In the genomic region with DNA sequence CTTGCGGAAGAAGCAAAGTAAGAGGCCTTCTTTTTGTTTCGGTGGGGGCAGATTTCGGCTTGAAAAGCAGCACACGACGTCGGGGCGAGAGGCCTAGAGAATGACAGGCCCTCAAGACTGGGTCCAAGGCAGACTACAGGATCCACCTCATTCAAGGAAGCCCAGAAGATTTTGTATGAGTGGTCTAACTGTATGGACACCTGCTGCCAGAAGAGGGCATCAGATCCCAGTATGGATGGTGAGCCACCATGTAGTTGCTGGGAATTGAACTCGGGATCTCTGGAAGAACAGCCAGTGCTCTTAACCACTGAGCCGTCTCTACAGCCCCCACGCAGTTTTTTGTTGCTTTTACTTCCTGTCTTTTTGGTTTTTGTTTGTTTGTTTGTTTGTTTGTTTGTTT, we compare ENCODE assay signal across 33 mouse cellular contexts. TPM values are rescaled to one million over a fixed set of nuclear protein-coding genes. Genes with fewer than 3 reads are reported as not detected.
DNase-seq lines count a peak whose midpoint lies in the region; ATAC-seq and TF ChIP-seq lines count a peak whose summit lies in the region.
"Had no signal": no experiment of that assay in that cellular context is flagged by ENCODE, and none has a peak within 500 bp of the region (broad histone marks: within the 10 kb centered on the region; RNA-seq: fewer than 3 reads in every experiment).

No protein-coding gene starts in this region.

- DNase-seq in ES-CJ7 (ENCODE audit: low read depth, low spot score) (peak; percentile 37), ZHBTc4 (ENCODE audit: low read depth, low spot score) (peak; percentile 46)
- DNase-seq in midbrain, embryonic 11.5 days (ENCODE audit: low spot score, missing footprints) = no peak
- no peak for DNase-seq in heart, adult 8-10 months (ENCODE audit: low spot score)
- DNase-seq: adrenal gland, adult 8-10 months; adrenal gland, postnatal 25 days; B cell, adult 2 months; cerebellum, adult 11-12 months; cerebellum, adult 8-10 months; cerebellum, postnatal 10 days; cerebellum, postnatal 36 days; embryo, embryonic 11 days; gastrocnemius, postnatal 10 days; gastrocnemius, postnatal 36 days; heart, adult 2 months; heart, postnatal 36 days had no signal

- no peaks in the 10 kb centered on the region for H3K9me3 ChIP-seq in intestine, postnatal 0 days (ENCODE audit: control insufficient read depth)
- no peaks in the 10 kb centered on the region for H3K9me3 ChIP-seq in intestine, embryonic 15.5 days
- H3K9me3 ChIP-seq in midbrain, embryonic 11.5 days (ENCODE audit: control insufficient read depth, low read length) = no peaks in the 10 kb centered on the region
- H3K9me3 ChIP-seq: embryonic facial prominence, embryonic 10.5 days; embryonic facial prominence, embryonic 13.5 days; forebrain, embryonic 12.5 days; G1E; hindbrain, embryonic 10.5 days; hindbrain, embryonic 13.5 days had no signal

- ATAC-seq in intestine, postnatal 0 days = no peak
- ATAC-seq in intestine, embryonic 15.5 days = no peak
- no peak for ATAC-seq in megakaryocyte-erythroid progenitor cell, adult 5-6 weeks (replicated peaks; ENCODE audit: low FRiP score, low TSS enrichment, poor library complexity, severe bottlenecking)
- no peak for ATAC-seq in midbrain, embryonic 11.5 days (ENCODE audit: low FRiP score)
- ATAC-seq: activated CD4-positive, CD25-positive, alpha-beta regulatory T cell, adult 4 months; forebrain, embryonic 16.5 days; hindbrain, embryonic 16.5 days; Patski had no signal

- peak; percentile 52 for TF ChIP-seq CTCF in intestine, postnatal 0 days (IDR thresholded peaks at IDR 0.05; ENCODE audit: low read depth)

- H3K4me3 ChIP-seq in intestine, postnatal 0 days (ENCODE audit: low read depth, low read length) = no peak overlapping the region
- no peak overlapping the region for H3K4me3 ChIP-seq in intestine, embryonic 15.5 days (replicated peaks)
- H3K4me3 ChIP-seq in midbrain, embryonic 11.5 days (ENCODE audit: low read depth, low read length) = no peak overlapping the region
- H3K4me3 ChIP-seq: embryonic facial prominence, embryonic 10.5 days; embryonic facial prominence, embryonic 13.5 days; erythroblast, embryonic 14.5 days; forebrain, embryonic 12.5 days; heart, adult 2 months; hindbrain, embryonic 10.5 days; hindbrain, embryonic 13.5 days had no signal

- H3K4me2 ChIP-seq in intestine, postnatal 0 days (replicated peaks; ENCODE audit: low read depth) = no peak overlapping the region
- no peak overlapping the region for H3K4me2 ChIP-seq in intestine, embryonic 15.5 days (replicated peaks)
- no peak overlapping the region for H3K4me2 ChIP-seq in midbrain, embryonic 11.5 days
- H3K4me2 ChIP-seq: embryonic facial prominence, embryonic 13.5 days; forebrain, embryonic 12.5 days; heart, embryonic 11.5 days; hindbrain, embryonic 13.5 days had no signal

- 93% methylated on average over 10 of the region's 10 CpGs for WGBS in intestine, postnatal 0 days
- 93% methylated on average over 10 of the region's 10 CpGs for WGBS in intestine, embryonic 15.5 days
- 93% methylated on average over 10 of the region's 10 CpGs for WGBS in midbrain, embryonic 11.5 days

- H3K36me3 ChIP-seq in intestine, postnatal 0 days (ENCODE audit: control insufficient read depth, insufficient read depth) = peaks cover 28% of the 10 kb centered on the region
- H3K36me3 ChIP-seq in intestine, embryonic 15.5 days = no peaks in the 10 kb centered on the region
- H3K36me3 ChIP-seq in midbrain, embryonic 11.5 days (ENCODE audit: control insufficient read depth, insufficient read depth, low read length) = no peaks in the 10 kb centered on the region
- H3K36me3 ChIP-seq: embryonic facial prominence, embryonic 10.5 days; embryonic facial prominence, embryonic 13.5 days; forebrain, embryonic 12.5 days; G1E; hindbrain, embryonic 10.5 days; hindbrain, embryonic 13.5 days had no signal

- no peaks in the 10 kb centered on the region for H3K27me3 ChIP-seq in intestine, postnatal 0 days (replicated peaks; ENCODE audit: control insufficient read depth, insufficient read depth, low read length)
- no peaks in the 10 kb centered on the region for H3K27me3 ChIP-seq in intestine, embryonic 15.5 days (replicated peaks)
- no peaks in the 10 kb centered on the region for H3K27me3 ChIP-seq in midbrain, embryonic 11.5 days (ENCODE audit: control insufficient read depth, insufficient read depth, low read length)
- H3K27me3 ChIP-seq: embryonic facial prominence, embryonic 13.5 days; forebrain, embryonic 12.5 days had no signal

- H3K9ac ChIP-seq in intestine, postnatal 0 days (ENCODE audit: low read depth, low read length) = no peak overlapping the region
- H3K9ac ChIP-seq in intestine, embryonic 15.5 days = no peak overlapping the region
- no peak overlapping the region for H3K9ac ChIP-seq in midbrain, embryonic 11.5 days (ENCODE audit: low read length)
- H3K9ac ChIP-seq: embryonic facial prominence, embryonic 13.5 days; forebrain, embryonic 12.5 days; hindbrain, embryonic 13.5 days had no signal

- H3K27ac ChIP-seq in intestine, postnatal 0 days (ENCODE audit: low read depth, low read length) = no peak overlapping the region
- H3K27ac ChIP-seq in intestine, embryonic 15.5 days = no peak overlapping the region
- no peak overlapping the region for H3K27ac ChIP-seq in midbrain, embryonic 11.5 days (ENCODE audit: low read depth, low read length)
- H3K27ac ChIP-seq: embryonic facial prominence, embryonic 10.5 days; embryonic facial prominence, embryonic 13.5 days; forebrain, embryonic 12.5 days; heart, adult 2 months; hindbrain, embryonic 10.5 days; hindbrain, embryonic 13.5 days had no signal

- no peaks in the 10 kb centered on the region for H3K4me1 ChIP-seq in intestine, postnatal 0 days (replicated peaks; ENCODE audit: control insufficient read depth, insufficient read depth, low read length)
- no peaks in the 10 kb centered on the region for H3K4me1 ChIP-seq in intestine, embryonic 15.5 days (replicated peaks)
- H3K4me1 ChIP-seq in midbrain, embryonic 11.5 days (ENCODE audit: control insufficient read depth, insufficient read depth, low read length) = no peaks in the 10 kb centered on the region
- H3K4me1 ChIP-seq: embryonic facial prominence, embryonic 10.5 days; embryonic facial prominence, embryonic 13.5 days; forebrain, embryonic 12.5 days; hindbrain, embryonic 10.5 days; hindbrain, embryonic 13.5 days had no signal

RNA-seq across cellular contexts. Expression of gene Npc1l1, which starts 7.8 kb away (rescaled TPM):
- 70.7 and 75.4 TPM in 2 replicates for polyA plus RNA-seq in intestine, postnatal 0 days (2015; fragmentation: Nextera tagmentation; extraction: Ambion mirVana)
- 10.3 and 13.8 TPM in 2 replicates for polyA plus RNA-seq in intestine, embryonic 15.5 days (2015; fragmentation: Nextera tagmentation; extraction: Ambion mirVana)
- total RNA-seq in megakaryocyte-erythroid progenitor cell, adult 5-6 weeks (2014; fragmentation: Nextera tagmentation) = 0.22 TPM in 1 of 2 replicates, not detected in the other
- not detected in 2 replicates for total RNA-seq in megakaryocyte-erythroid progenitor cell, adult 5-6 weeks (2017)
- not detected in 2 replicates for polyA plus RNA-seq in midbrain, embryonic 11.5 days (2014; fragmentation: Nextera tagmentation; extraction: Ambion mirVana)
- total RNA-seq in heart, adult 8-10 months (2022) = under 1 TPM in 1 of 4 experiments, not detected in 3; 0.06 TPM
- total RNA-seq: adrenal gland, postnatal 25 days; granulocyte monocyte progenitor cell, adult 5-6 weeks had no signal
- polyA plus RNA-seq: activated CD4-positive, CD25-positive, alpha-beta regulatory T cell, adult 4 months; embryonic facial prominence, embryonic 10.5 days; erythroblast, embryonic 14.5 days; forebrain, embryonic 12.5 days; G1E; heart, embryonic 11.5 days; heart, embryonic 14.5 days; hindbrain, embryonic 16.5 days had no signal

RNA-seq across cellular contexts. Expression of gene Nudcd3, which starts 22.0 kb away (rescaled TPM):
- 17.2 and 20.0 TPM in 2 replicates for polyA plus RNA-seq in intestine, postnatal 0 days (2015; fragmentation: Nextera tagmentation; extraction: Ambion mirVana)
- polyA plus RNA-seq in intestine, embryonic 15.5 days (2015; fragmentation: Nextera tagmentation; extraction: Ambion mirVana) = 34.7 and 36.6 TPM in 2 replicates
- 27.6 and 35.1 TPM in 2 replicates for total RNA-seq in megakaryocyte-erythroid progenitor cell, adult 5-6 weeks (2014; fragmentation: Nextera tagmentation)
- total RNA-seq in megakaryocyte-erythroid progenitor cell, adult 5-6 weeks (2017) = 34.6 and 39.0 TPM in 2 replicates
- polyA plus RNA-seq in midbrain, embryonic 11.5 days (2014; fragmentation: Nextera tagmentation; extraction: Ambion mirVana) = 41.4 and 46.8 TPM in 2 replicates
- 10 to 100 TPM; 64.5 to 75.3 (median 71.5) TPM for total RNA-seq in heart, adult 8-10 months (2022)

RNA-seq across cellular contexts. Expression of gene A730071L15Rik, which starts 22.4 kb away (rescaled TPM):
- 0.41 and 0.74 TPM in 2 replicates for polyA plus RNA-seq in intestine, postnatal 0 days (2015; fragmentation: Nextera tagmentation; extraction: Ambion mirVana)
- 0.38 and 0.44 TPM in 2 replicates for polyA plus RNA-seq in intestine, embryonic 15.5 days (2015; fragmentation: Nextera tagmentation; extraction: Ambion mirVana)
- total RNA-seq in megakaryocyte-erythroid progenitor cell, adult 5-6 weeks (2014; fragmentation: Nextera tagmentation) = 2.9 TPM in 1 of 2 replicates, not detected in the other
- total RNA-seq in megakaryocyte-erythroid progenitor cell, adult 5-6 weeks (2017) = 0.47 TPM in 1 of 2 replicates, not detected in the other
- 0.41 and 0.57 TPM in 2 replicates for polyA plus RNA-seq in midbrain, embryonic 11.5 days (2014; fragmentation: Nextera tagmentation; extraction: Ambion mirVana)
- not detected for total RNA-seq in heart, adult 8-10 months (2022)
- total RNA-seq: gastrocnemius, postnatal 10 days; granulocyte monocyte progenitor cell, adult 5-6 weeks; heart, adult 2 months; heart, postnatal 36 days had no signal
- polyA plus RNA-seq: activated CD4-positive, CD25-positive, alpha-beta regulatory T cell, adult 4 months; erythroblast, embryonic 14.5 days; G1E; heart, adult 2 months had no signal

RNA-seq across cellular contexts. Expression of gene Ddx56, which starts 45.4 kb away (rescaled TPM):
- polyA plus RNA-seq in intestine, postnatal 0 days (2015; fragmentation: Nextera tagmentation; extraction: Ambion mirVana) = 36.3 and 39.7 TPM in 2 replicates
- polyA plus RNA-seq in intestine, embryonic 15.5 days (2015; fragmentation: Nextera tagmentation; extraction: Ambion mirVana) = 100 and 106 TPM in 2 replicates
- total RNA-seq in megakaryocyte-erythroid progenitor cell, adult 5-6 weeks (2014; fragmentation: Nextera tagmentation) = 59.5 and 69.2 TPM in 2 replicates
- total RNA-seq in megakaryocyte-erythroid progenitor cell, adult 5-6 weeks (2017) = 53.9 and 63.2 TPM in 2 replicates
- 98.8 and 104 TPM in 2 replicates for polyA plus RNA-seq in midbrain, embryonic 11.5 days (2014; fragmentation: Nextera tagmentation; extraction: Ambion mirVana)
- total RNA-seq in heart, adult 8-10 months (2022) = 10 to 100 TPM; 22.6 to 23.5 (median 23.0) TPM

RNA-seq across cellular contexts. Expression of gene Tmed4, which starts 52.5 kb away (rescaled TPM):
- polyA plus RNA-seq in intestine, postnatal 0 days (2015; fragmentation: Nextera tagmentation; extraction: Ambion mirVana) = 198 and 203 TPM in 2 replicates
- 129 and 137 TPM in 2 replicates for polyA plus RNA-seq in intestine, embryonic 15.5 days (2015; fragmentation: Nextera tagmentation; extraction: Ambion mirVana)
- total RNA-seq in megakaryocyte-erythroid progenitor cell, adult 5-6 weeks (2014; fragmentation: Nextera tagmentation) = 18.9 and 35.5 TPM in 2 replicates
- total RNA-seq in megakaryocyte-erythroid progenitor cell, adult 5-6 weeks (2017) = 18.8 and 25.3 TPM in 2 replicates
- 148 and 161 TPM in 2 replicates for polyA plus RNA-seq in midbrain, embryonic 11.5 days (2014; fragmentation: Nextera tagmentation; extraction: Ambion mirVana)
- 100 to 1,000 TPM in 2 of 4 experiments, 10 to 100 TPM in 2; 96.9 to 111 (median 102) TPM for total RNA-seq in heart, adult 8-10 months (2022)

Comparison
In these comparisons a context has a peak if more than half of its experiments do, and no peak if none do; other contexts are left out.
1. DNase-seq: peak in ES-CJ7 (single experiment) and ZHBTc4 (single experiment); none in midbrain, embryonic 11.5 days (single experiment) and heart, adult 8-10 months (single experiment).
2. RNA of gene Npc1l1, which starts 7.8 kb away (polyA plus RNA-seq): 70.7 to 75.4 TPM in intestine, postnatal 0 days and 10.3 to 13.8 TPM in intestine, embryonic 15.5 days; not detected in midbrain, embryonic 11.5 days; every median in the first group is over 10 times any median in the second.